Mouse (Mus musculus): ENCODE data around the gene Fzd7. TPM values are rescaled to one million over a fixed set of nuclear protein-coding genes. Genes with fewer than 3 reads are reported as not detected.

Gene Fzd7
- polyA plus RNA-seq, 1 experiment from 2014 or later: 4.2 TPM

DNA sequence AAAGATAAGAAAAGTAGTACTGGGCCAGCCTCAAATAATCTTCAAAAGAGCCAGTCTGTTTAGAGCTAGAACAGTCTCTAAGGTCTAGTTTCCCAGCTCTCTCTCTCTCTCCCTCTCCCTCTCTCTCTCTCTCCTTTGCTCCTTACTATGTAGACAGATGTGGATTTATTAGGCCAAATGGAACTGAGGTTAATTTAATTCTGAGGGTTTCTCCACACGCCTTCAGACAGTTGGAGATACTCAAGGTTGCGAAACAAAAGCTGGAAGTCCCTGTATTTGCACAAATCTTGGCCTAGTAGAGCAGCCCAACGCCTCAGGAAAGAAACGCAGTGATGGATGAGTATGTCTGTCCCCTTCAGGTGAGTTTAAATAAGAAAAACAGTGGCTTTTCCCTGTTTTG is 24.4 kb upstream of the Fzd7 start:
- Histone ChIP-seq H3K4me2 (ENCODE audit: low read length) (no peak overlapping the region), H3K4me3 (replicated peaks; ENCODE audit: low read depth, low read length) (no peak overlapping the region), H3K4me1 (ENCODE audit: control insufficient read depth, insufficient read depth, low read length) (peaks cover 3% of the 10 kb centered on the region; the same call in 1 of the 2 replicates), H3K9ac (replicated peaks; ENCODE audit: low read length) (no peak overlapping the region), H3K27me3 (ENCODE audit: control insufficient read depth, insufficient read depth, low read length) (no peaks in the 10 kb centered on the region; the same call in 1 of the 2 replicates), H3K27ac (replicated peaks; ENCODE audit: low read depth, low read length) (no peak overlapping the region), H3K9me3 (ENCODE audit: control insufficient read depth, low read length) (no peaks in the 10 kb centered on the region), H3K36me3 (ENCODE audit: control insufficient read depth, insufficient read depth, low read length) (no peaks in the 10 kb centered on the region)
- 88% methylated on average over 4 of the region's 4 CpGs for WGBS
- no peak for DNase-seq
- ATAC-seq (ENCODE audit: low FRiP score, low TSS enrichment): no peak

DNA sequence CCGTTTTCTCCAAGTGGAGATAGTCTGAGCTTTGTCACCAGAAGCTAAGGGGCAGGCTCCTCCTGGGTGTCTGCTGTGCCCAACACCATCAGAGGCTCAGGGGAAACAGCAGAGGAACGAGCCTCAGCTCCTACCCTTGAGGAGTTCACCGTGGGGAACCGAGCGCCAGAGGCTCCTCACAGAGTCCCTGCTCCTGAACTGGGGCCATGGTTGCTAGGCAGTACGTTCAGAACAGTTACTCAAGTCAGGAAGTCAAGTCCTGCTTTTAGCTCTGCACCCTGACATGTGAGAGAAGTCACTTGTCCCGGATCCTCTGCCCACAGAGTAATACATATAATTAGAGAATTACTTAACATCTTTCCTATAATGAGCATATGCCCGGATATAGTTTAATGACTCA is 23.3 kb upstream of the Fzd7 start:
- H3K27ac ChIP-seq (replicated peaks; ENCODE audit: low read depth, low read length): no peak overlapping the region
- ATAC-seq (ENCODE audit: low FRiP score, low TSS enrichment) (no peak), DNase-seq (no peak)
- H3K4me3 ChIP-seq (replicated peaks; ENCODE audit: low read depth, low read length): no peak overlapping the region
- H3K4me2 ChIP-seq (ENCODE audit: low read length): no peak overlapping the region
- H3K9ac ChIP-seq (replicated peaks; ENCODE audit: low read length): no peak overlapping the region
- no peaks in the 10 kb centered on the region for H3K36me3 ChIP-seq (ENCODE audit: control insufficient read depth, insufficient read depth, low read length)
- WGBS: 25% methylated on average over 8 of the region's 8 CpGs
- peaks cover 3% of the 10 kb centered on the region; the same call in 1 of the 2 replicates for H3K4me1 ChIP-seq (ENCODE audit: control insufficient read depth, insufficient read depth, low read length)
- H3K27me3 ChIP-seq (ENCODE audit: control insufficient read depth, insufficient read depth, low read length): no peaks in the 10 kb centered on the region; the same call in 1 of the 2 replicates
- no peaks in the 10 kb centered on the region for H3K9me3 ChIP-seq (ENCODE audit: control insufficient read depth, low read length)

DNA sequence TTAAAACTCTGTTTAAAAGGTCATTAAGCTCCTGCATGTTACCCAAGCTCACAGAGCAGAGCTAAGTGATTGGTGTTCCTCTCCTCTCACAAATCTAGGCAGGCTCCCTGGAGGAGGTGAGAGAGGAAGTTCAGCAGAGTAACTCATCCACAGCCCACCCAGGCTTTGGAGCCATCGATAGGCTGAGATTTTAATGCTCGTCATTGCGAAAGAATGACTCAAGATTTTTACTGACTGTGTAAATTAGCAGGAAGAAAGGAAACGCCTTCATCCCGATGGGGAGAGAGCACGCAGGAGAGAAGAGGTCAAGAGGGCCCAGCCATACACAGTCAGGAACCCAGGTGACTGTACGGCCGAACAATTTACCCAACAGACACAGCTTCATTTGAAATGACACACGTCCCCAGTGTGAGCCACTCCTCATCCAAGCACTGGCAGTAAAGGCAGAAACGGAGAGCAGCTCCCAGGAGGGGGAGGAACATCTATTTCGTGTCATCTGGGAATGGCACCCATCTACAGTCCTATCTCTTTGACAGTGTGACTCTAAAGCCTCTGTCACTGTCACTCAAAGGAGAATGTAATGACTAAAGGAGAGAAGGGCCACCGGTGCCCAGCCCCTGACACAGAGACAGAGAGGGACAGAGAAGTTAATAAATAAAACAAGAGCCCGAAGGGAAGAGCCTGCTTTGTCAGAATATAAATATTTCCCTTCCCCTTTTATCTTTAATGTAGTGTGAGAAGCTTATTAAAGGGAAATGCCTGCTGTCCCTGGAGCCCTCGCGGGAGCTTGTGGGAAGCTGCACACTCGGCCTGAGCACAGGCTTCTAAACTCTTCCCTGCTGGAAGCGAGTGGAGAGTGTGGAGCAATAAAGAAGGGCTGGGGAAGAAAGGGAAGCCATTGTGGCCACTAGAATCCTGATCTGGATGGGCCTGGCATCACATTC is 17.3 kb upstream of the Fzd7 start:
- no peaks in the 10 kb centered on the region for H3K36me3 ChIP-seq (ENCODE audit: control insufficient read depth, insufficient read depth, low read length)
- H3K9me3 ChIP-seq (ENCODE audit: control insufficient read depth, low read length): no peaks in the 10 kb centered on the region
- DNase-seq (peak; percentile 79), ATAC-seq (ENCODE audit: low FRiP score, low TSS enrichment) (peak; percentile 81)
- WGBS: 23% methylated on average over 17 of the region's 17 CpGs
- H3K4me3 ChIP-seq (replicated peaks; ENCODE audit: low read depth, low read length): no peak overlapping the region
- H3K9ac ChIP-seq (replicated peaks; ENCODE audit: low read length): no peak overlapping the region
- no peak overlapping the region for H3K4me2 ChIP-seq (ENCODE audit: low read length)
- peak overlapping the region; percentile 77 for H3K27ac ChIP-seq (replicated peaks; ENCODE audit: low read depth, low read length)
- H3K27me3 ChIP-seq (ENCODE audit: control insufficient read depth, insufficient read depth, low read length): no peaks in the 10 kb centered on the region
- peaks cover 14% of the 10 kb centered on the region; the same call in 1 of the 2 replicates for H3K4me1 ChIP-seq (ENCODE audit: control insufficient read depth, insufficient read depth, low read length)

DNA sequence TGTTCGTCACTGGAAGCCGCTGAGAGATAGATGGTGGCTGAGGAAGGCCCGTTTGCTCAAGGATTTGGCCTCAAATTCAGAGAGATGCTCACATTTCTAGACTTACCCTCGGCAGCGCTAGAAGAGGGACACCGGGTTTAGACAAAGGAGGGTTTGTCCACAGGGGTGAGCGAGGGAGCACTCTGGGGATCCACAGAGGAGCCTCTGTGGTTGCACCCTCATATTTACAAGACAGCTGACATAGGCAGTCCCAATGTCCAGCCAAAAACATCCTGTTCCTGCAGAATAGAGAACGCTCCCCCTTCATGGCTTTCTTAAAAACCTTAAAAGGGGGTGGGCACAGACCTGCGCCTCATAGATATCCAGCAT is 16.6 kb upstream of the Fzd7 start:
- Histone ChIP-seq H3K4me2 (ENCODE audit: low read length) (no peak overlapping the region), H3K4me1 (ENCODE audit: control insufficient read depth, insufficient read depth, low read length) (peaks cover 14% of the 10 kb centered on the region; the same call in 1 of the 2 replicates), H3K36me3 (ENCODE audit: control insufficient read depth, insufficient read depth, low read length) (no peaks in the 10 kb centered on the region), H3K27me3 (ENCODE audit: control insufficient read depth, insufficient read depth, low read length) (no peaks in the 10 kb centered on the region; the same call in 1 of the 2 replicates), H3K4me3 (replicated peaks; ENCODE audit: low read depth, low read length) (no peak overlapping the region), H3K27ac (replicated peaks; ENCODE audit: low read depth, low read length) (peak overlapping the region; percentile 77), H3K9me3 (ENCODE audit: control insufficient read depth, low read length) (no peaks in the 10 kb centered on the region), H3K9ac (replicated peaks; ENCODE audit: low read length) (no peak overlapping the region)
- DNase-seq: no peak
- ATAC-seq (ENCODE audit: low FRiP score, low TSS enrichment): no peak
- 66% methylated on average over 9 of the region's 9 CpGs for WGBS

DNA sequence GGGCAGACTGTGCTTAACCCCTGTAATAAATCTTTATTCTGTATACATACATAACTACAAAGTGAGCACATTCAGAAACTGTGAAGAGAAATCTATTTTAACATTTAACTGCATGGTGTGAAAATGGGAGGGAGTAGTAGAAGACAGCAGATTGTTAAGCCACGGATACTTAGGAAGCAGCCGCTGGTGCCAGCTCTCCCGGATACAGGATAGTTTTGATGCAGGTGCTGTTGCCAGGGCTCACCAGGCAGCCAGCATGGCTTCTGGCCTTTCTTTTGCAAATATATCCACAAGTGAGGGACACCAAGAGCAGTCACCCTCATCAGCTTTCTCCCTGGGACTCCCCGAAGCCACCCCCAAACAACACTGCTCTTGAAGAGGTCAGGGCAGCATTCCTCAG is 13.1 kb upstream of the Fzd7 start:
- H3K36me3 ChIP-seq (ENCODE audit: control insufficient read depth, insufficient read depth, low read length): no peaks in the 10 kb centered on the region
- H3K4me3 ChIP-seq (replicated peaks; ENCODE audit: low read depth, low read length): no peak overlapping the region
- H3K9me3 ChIP-seq (ENCODE audit: control insufficient read depth, low read length): no peaks in the 10 kb centered on the region
- H3K27ac ChIP-seq (replicated peaks; ENCODE audit: low read depth, low read length): no peak overlapping the region
- no peak overlapping the region for H3K4me2 ChIP-seq (ENCODE audit: low read length)
- DNase-seq (no peak), ATAC-seq (ENCODE audit: low FRiP score, low TSS enrichment) (no peak)
- no peak overlapping the region for H3K9ac ChIP-seq (replicated peaks; ENCODE audit: low read length)
- WGBS: 17% methylated on average over 4 of the region's 4 CpGs
- H3K4me1 ChIP-seq (ENCODE audit: control insufficient read depth, insufficient read depth, low read length): peaks cover 14% of the 10 kb centered on the region; the same call in 1 of the 2 replicates
- H3K27me3 ChIP-seq (ENCODE audit: control insufficient read depth, insufficient read depth, low read length): no peaks in the 10 kb centered on the region; the same call in 1 of the 2 replicates

GRCm38 (mm10) chr1:59470766-59471165 is 11.5 kb upstream of the Fzd7 start:
- Histone ChIP-seq H3K27me3 (ENCODE audit: control insufficient read depth, insufficient read depth, low read length) (no peaks in the 10 kb centered on the region; the same call in 1 of the 2 replicates), H3K27ac (replicated peaks; ENCODE audit: low read depth, low read length) (no peak overlapping the region), H3K9me3 (ENCODE audit: control insufficient read depth, low read length) (no peaks in the 10 kb centered on the region), H3K4me1 (ENCODE audit: control insufficient read depth, insufficient read depth, low read length) (0 out of 2 replicates have a peak, but pooled peaks cover 3% of the 10 kb centered on the region), H3K9ac (replicated peaks; ENCODE audit: low read length) (no peak overlapping the region), H3K4me2 (ENCODE audit: low read length) (no peak overlapping the region), H3K36me3 (ENCODE audit: control insufficient read depth, insufficient read depth, low read length) (no peaks in the 10 kb centered on the region), H3K4me3 (replicated peaks; ENCODE audit: low read depth, low read length) (no peak overlapping the region)
- WGBS: 53% methylated on average over 4 of the region's 4 CpGs
- ATAC-seq (ENCODE audit: low FRiP score, low TSS enrichment) (no peak), DNase-seq (no peak)

- DNase-seq: no peak
- no peak for ATAC-seq (ENCODE audit: low FRiP score, low TSS enrichment)
Measured at GRCm38 (mm10) chr1:59472368-59473180, 9.7 kb upstream of the Fzd7 start.

GRCm38 (mm10) chr1:59473181-59473555 is 9.1 kb upstream of the Fzd7 start:
- Histone ChIP-seq H3K4me2 (ENCODE audit: low read length) (no peak overlapping the region), H3K27ac (replicated peaks; ENCODE audit: low read depth, low read length) (no peak overlapping the region), H3K4me3 (replicated peaks; ENCODE audit: low read depth, low read length) (no peak overlapping the region), H3K36me3 (ENCODE audit: control insufficient read depth, insufficient read depth, low read length) (no peaks in the 10 kb centered on the region), H3K4me1 (ENCODE audit: control insufficient read depth, insufficient read depth, low read length) (no peaks in the 10 kb centered on the region), H3K27me3 (ENCODE audit: control insufficient read depth, insufficient read depth, low read length) (no peaks in the 10 kb centered on the region; the same call in 1 of the 2 replicates), H3K9me3 (ENCODE audit: control insufficient read depth, low read length) (no peaks in the 10 kb centered on the region), H3K9ac (replicated peaks; ENCODE audit: low read length) (no peak overlapping the region)
- DNase-seq (no peak), ATAC-seq (ENCODE audit: low FRiP score, low TSS enrichment) (no peak)
- WGBS: 7% methylated on average over 4 of the region's 4 CpGs

More at GRCm38 (mm10) chr1:59472368-59473180, 9.7 kb upstream of the Fzd7 start:
- Histone ChIP-seq H3K27ac (replicated peaks; ENCODE audit: low read depth, low read length) (no peak overlapping the region), H3K27me3 (ENCODE audit: control insufficient read depth, insufficient read depth, low read length) (no peaks in the 10 kb centered on the region; the same call in 1 of the 2 replicates), H3K9ac (replicated peaks; ENCODE audit: low read length) (no peak overlapping the region), H3K4me3 (replicated peaks; ENCODE audit: low read depth, low read length) (no peak overlapping the region), H3K9me3 (ENCODE audit: control insufficient read depth, low read length) (no peaks in the 10 kb centered on the region), H3K36me3 (ENCODE audit: control insufficient read depth, insufficient read depth, low read length) (no peaks in the 10 kb centered on the region), H3K4me1 (ENCODE audit: control insufficient read depth, insufficient read depth, low read length) (no peaks in the 10 kb centered on the region), H3K4me2 (ENCODE audit: low read length) (no peak overlapping the region)
- WGBS: 13% methylated on average over 11 of the region's 11 CpGs

Measured in midbrain, embryonic 14.5 days (tissue).